Mouse (Mus musculus) MEL (cell line): ENCODE results near the gene Cbx5.

ENCODE experiments used
- BHLHE40 ChIP-seq: IDR thresholded peaks from 2 replicates; pipeline ENCODE4 v1.6.1; 2012; ENCODE audit warnings: low read depth, mild to moderate bottlenecking, inconsistent platforms, low read length, improper control_type of control experiment, borderline replicate concordance
- CTCF ChIP-seq, 3 experiments: IDR thresholded peaks in 2 of 3; conservative IDR thresholded peaks in 1 of 3; 2 replicates each; pipeline ENCODE4 v1.5.1; 2011 to 2012; ENCODE audit warnings: low read length in 3 of 3, low read depth in 2 of 3, mild to moderate bottlenecking in 2 of 3, improper control_type of control experiment in 1 of 3, inconsistent platforms in 1 of 3, mixed read lengths in 1 of 3, moderate library complexity in 1 of 3; ENCODE audit not compliant: control insufficient read depth in 1 of 3, insufficient read depth in 1 of 3, poor library complexity in 1 of 3, severe bottlenecking in 1 of 3
- ETS1 ChIP-seq: IDR thresholded peaks from 2 replicates; pipeline ENCODE4 v1.6.1; 2012; ENCODE audit warnings: low read depth, mild to moderate bottlenecking, inconsistent platforms, low read length, improper control_type of control experiment, moderate library complexity
- GABPA ChIP-seq: IDR thresholded peaks from 2 replicates; pipeline ENCODE4 v1.6.1; 2012; ENCODE audit warnings: low read depth, mild to moderate bottlenecking, inconsistent platforms, low read length, improper control_type of control experiment, moderate library complexity
- MAFK ChIP-seq: IDR thresholded peaks from 2 replicates; pipeline ENCODE4 v1.6.1; 2011; ENCODE audit warnings: low read depth, mild to moderate bottlenecking, low read length, improper control_type of control experiment, borderline replicate concordance
- MAX ChIP-seq: IDR thresholded peaks from 2 replicates; pipeline ENCODE4 v1.6.1; 2011; ENCODE audit warnings: low read length, improper control_type of control experiment
- POLR2A ChIP-seq, 2 experiments: IDR thresholded peaks; 2 replicates each; pipeline ENCODE4 v1.6.1; 2011 to 2012; ENCODE audit warnings: low read length in 2 of 2, mild to moderate bottlenecking in 2 of 2, control low read depth in 1 of 2, improper control_type of control experiment in 1 of 2, low read depth in 1 of 2, moderate library complexity in 1 of 2; ENCODE audit not compliant: control insufficient read depth in 1 of 2, insufficient read depth in 1 of 2, poor library complexity in 1 of 2
- RCOR1 ChIP-seq: IDR thresholded peaks from 2 replicates; pipeline ENCODE4 v1.6.1; 2012; ENCODE audit warnings: low read depth, mild to moderate bottlenecking, inconsistent platforms, low read length, improper control_type of control experiment
- TCF12 ChIP-seq: IDR thresholded peaks from 2 replicates; pipeline ENCODE4 v1.6.1; 2014; ENCODE audit warnings: low read depth, mild to moderate bottlenecking, inconsistent platforms, low read length, improper control_type of control experiment, moderate library complexity

DNA sequence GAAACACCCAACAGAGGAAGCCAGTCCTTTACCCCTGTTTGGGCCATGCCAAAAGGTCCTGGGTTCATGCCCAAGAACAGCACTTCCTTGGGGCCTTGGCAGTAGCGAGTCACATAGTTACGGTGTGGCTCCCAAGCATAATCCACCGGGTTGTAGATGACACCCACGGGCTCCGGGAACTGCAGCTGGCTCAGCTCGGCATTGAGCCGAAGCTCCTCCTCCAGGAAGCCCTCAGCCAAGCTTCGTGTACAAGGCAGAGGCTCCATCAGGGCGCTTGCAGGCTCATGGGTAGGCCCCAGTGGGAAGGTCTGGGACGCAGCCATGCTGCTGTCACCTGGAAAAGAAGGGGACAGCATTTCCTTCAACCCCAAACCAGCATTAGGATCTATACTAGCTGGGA lies 82.0 kb downstream of the Cbx5 start:
- TF ChIP-seq ETS1 (no peak), TCF12 (no peak), CTCF (IDR thresholded peaks at IDR 0.05 in 2 of 3, conservative IDR thresholded peaks at IDR 0.05 in 1 of 3; ENCODE audit: control insufficient read depth in 1 of 3, insufficient read depth in 1 of 3, low read depth in 2 of 3, low read length in 3 of 3, poor library complexity in 1 of 3, severe bottlenecking in 1 of 3) (no peak), MAX (no peak), MAFK (no peak), POLR2A (IDR thresholded peaks at IDR 0.05; ENCODE audit: control insufficient read depth in 1 of 2, insufficient read depth in 1 of 2, low read depth in 1 of 2, low read length in 2 of 2, poor library complexity in 1 of 2) (no peak), BHLHE40 (no peak), RCOR1 (no peak), GABPA (no peak)
